Mouse (Mus musculus) right cerebral cortex, adult 18-20 months (tissue): ENCODE measurements at regions not wholly inside any gene's neighbourhood (a gene's known extent, or its start where the extent isn't known, plus 50 kb on each side); places are given as distances from the start of the nearest gene placed in this dataset.

ENCODE experiments used
- DNase-seq: peaks from one replicate; pipeline ENCODE4 v3.0.0; 2022; ENCODE audit warnings: mixed read lengths

- no peak for DNase-seq
Measured at GRCm38 (mm10) chr10:117443426-117444350, 63.9 kb upstream of the Cpsf6 start.

GRCm38 (mm10) chr10:117441979-117442803 is 62.4 kb upstream of the Cpsf6 start:
- DNase-seq = no peak

DNA sequence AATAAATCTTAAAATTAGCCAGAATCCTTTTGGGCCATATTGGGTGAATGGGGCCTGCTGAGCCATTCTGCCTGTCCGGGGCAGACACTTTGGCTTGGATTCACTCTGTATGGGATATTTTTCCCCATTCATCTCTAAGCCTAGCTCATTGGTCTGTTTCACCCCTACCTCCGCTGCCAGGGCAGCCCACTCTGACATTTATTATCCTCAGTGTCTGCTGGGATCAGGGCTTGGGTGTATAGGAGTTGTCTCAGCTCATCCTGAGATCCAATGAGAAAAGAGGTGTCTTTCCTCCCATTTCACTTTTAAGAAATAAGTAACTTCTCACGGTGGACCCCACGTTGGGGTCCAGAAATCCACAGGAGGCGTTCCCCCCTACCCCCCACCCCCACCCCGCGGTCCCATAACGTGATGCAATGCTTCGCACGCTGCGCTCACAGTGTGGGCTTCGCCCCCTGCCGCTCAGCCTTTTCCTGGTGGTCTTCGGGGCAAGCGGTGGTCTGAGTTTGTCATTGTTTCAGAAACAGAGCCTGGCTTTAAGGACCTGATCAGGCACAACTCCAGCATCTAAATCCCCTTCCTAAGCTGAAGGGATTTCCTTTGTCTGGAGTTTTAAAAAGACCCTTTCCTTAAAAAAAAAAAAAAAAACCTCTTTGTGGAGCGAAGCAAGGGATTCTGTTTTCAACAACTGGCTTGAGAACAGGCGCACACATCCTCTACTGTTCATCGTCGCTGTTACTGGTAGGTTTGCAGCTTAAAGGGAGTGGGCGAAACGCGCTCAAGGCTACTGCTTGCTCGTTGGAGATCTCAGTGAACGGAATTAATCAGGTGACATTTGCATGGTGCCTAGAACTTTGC is 61.5 kb upstream of the Cpsf6 start:
- DNase-seq = no peak

DNA sequence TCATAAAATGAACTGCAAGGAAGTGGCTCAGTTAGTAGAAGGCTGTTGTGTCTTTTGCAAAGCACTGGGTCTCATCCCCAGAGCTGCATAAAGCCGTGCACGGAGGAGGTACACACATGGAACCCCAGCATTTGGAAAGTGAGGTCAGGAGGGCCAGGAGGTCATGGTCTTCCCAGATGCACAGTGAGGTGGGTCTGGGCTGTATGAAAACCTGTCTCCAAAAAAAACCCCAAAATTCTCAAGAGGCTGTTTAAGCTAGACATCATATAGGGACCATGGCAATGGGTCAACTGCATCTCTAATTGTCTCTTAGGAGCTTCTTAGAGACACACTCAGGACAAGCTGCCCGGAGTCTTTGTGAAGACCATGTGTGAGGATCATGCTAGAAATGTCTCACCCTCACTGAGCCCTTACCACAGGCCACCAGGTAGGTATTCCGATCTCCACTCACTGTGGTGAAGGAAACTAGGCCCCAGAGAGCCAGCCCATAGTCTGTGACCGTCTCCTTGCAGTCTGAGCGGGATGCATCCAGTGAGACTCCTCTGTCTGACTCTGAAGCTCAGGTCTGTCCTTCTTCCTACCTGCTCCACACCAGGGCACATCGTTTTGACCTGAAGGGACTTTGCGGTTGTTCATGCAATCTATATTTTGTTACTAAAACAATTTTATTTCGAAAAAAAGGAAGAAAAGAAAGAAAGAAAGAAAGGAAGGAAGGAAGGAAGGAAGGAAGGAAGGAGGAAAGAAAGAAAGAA is 60.6 kb upstream of the Cpsf6 start:
- DNase-seq = no peak

DNA sequence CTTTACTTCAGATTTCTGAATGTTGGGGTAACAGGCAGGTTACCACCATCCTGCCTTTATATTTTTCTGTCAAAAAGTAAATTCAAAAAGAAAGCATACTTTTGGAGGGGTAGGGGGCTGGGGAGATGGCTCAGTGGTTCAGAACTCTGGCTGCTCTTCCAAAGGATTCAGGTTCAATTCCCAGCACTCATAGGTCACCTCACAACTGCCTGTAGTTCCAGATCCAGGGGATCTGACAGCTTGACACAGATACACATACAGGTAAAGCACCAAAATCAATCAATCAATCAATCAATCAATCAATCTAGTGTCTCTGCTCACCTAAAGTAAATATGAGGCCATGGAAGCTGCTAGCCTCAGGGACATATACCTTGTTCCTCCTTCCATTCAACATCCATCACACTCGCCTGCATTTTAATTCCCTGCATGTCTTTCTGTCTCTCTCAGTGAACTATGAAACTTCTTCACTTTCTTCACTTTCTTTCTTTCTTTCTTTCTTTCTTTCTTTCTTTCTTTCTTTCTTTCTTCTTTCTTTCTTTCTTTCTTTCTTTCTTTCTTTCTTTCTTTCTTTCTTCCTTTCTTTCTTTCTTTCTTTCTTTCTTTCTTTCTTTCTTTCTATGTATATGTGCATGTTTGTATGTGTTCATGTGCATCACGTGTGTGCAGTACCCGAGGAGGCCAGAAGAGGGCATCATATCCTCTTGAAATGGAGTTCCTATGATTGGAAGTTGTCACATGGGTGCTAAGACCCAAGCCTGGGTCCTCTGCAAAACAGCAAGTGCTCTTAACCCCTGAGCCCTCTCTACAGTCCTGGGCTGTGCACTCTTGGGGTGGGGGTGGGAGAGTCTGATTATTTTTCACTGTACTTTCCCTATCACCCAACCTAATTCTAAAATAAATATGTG is 59.6 kb upstream of the Cpsf6 start:
- DNase-seq = no peak

DNA sequence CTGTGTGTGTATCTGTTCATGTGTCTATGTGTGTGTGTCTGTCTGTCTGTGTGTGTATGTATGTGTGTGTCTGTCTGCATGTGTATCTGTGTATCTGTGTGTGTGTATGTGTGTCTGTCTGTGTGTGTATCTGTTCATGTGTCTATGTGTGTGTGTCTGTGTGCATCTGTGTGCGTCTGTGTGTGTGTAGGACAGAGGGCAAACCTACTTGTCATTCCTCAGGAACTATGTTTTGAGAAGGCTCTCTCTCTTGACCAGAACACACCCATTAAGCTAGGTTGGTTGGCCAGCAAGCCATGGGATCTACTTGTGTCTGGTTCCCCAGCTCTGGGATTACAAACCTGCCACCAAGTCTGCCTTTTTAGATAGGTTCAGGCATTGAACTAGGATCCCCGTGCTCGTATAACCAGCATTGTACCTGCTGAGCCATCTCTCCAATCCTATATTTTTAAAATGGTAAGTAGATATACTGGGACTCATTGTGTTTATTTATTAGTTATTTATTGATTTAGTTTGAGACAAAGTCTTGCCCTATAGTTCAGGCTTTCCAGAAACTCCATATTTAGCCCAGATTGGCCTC is 58.9 kb upstream of the Cpsf6 start:
- no peak for DNase-seq

DNA sequence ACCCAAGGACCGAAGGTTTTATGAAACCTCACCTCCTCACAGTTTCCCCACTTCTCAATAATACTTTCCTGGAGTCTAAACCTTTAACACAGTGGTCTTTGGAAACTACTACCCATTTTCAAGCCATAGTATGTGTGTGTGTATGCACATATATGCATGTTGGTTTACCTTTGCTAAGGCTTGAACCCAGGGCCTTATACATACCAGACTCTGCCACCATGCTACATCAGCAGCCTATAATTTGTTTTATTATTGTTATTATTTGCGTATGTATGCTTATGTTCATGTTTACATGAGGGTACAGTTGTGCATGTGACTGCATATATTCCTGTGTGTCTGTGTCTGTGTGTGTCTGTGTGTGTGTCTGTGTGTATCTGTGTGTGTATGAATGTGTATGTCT is 58.2 kb upstream of the Cpsf6 start:
- no peak for DNase-seq

DNA sequence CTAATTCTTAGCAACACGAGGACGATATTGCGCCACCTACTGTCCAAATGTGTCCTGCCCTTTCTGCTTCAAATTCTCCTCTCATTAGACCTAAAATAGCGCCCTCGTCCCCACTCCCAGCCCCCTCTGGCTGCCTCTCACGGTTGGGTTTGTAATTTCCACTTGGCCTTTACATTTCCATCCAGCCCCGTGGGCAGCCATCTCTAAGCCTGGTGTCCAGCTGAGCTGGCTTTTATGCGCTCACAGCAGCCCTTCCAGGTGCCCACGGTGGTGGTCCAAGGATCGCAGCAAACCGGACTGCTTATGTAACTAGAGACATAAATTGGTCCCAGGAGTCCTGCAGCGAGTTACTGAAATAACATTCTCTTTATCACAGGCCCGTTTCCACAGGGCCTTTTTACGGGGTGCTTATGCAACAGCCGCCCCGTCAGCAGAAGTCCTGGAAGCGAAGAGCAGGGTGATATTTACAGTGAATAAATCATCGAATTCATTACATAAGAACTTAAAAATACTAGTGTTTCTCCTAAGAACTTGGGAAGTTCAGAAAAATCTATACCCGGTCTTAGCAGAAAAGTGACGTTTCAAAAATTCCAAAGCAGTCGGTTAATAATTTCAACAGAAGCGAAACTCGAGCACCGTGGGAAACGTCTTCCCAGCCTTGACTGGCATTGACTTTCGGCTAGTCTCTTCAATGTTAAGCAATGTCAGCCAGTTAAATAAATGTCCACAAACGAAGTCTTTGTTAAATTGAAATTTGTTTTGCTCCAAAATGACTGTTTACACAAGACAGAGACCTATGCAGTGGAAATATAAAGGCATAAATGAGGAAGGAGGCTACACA is 57.3 kb upstream of the Cpsf6 start:
- DNase-seq = peak; percentile 59

- no peak for DNase-seq
Measured at GRCm38 (mm10) chr10:117436308-117436874, 56.6 kb upstream of the Cpsf6 start.

DNA sequence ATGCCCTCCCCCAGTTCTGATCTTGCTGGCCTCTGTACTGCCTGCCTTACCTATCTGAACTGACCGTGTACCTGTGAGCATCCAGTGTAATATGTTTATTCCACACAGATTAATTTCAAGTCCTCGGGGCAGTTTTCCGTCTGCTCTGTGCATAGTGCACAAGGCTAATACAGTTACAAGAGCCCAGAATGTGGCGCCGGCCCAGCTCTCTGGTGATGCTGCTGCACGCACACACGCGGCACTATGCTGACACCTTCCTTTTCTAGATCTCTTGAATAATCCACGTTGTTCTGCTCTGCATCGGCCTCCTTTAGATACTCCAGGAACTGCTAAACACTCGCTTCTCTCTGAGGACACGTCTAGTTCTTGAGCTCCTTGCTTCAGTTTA is 55.9 kb upstream of the Cpsf6 start:
- DNase-seq = no peak

DNA sequence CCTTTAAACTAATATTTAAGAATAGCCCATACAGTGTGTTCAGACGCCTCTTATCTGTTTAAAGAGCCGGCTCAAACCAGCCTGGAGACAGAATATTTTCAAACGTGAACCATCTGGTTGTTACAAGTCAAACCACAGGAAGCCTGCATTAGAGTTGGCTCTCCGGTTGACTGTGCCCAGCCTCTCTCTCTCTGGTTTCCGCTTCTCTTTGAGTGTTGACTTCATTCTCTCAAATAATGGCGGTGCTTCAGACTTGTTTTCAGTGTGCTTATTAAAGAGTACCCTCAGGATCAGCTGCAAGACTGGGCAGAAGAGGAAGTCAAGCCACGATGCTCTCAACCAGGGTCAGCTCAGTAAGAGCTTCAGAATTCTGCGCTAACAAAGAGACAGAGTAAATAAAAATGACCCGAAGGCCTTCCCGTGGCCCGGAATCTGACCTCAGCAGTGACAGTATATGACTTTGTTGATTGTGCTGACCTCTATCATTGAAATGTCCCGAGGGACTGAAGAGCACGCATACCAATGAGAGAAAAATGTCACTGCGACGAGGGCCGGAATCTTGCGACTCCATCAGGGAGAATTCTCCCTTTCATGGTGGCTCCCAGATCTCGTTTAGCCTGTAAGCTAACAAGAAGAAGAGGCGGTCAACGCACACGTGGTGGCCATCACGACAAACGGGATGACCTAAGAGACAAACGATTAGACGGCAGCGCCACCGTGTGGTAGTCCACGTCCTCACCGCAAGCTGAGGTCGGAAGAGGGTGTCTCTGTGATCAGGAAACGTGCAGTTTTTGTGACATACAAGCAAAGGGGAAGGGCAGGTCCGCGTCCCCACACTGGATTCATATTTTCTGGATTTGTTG is 55.3 kb upstream of the Cpsf6 start:
- DNase-seq = peak; percentile 84

GRCm38 (mm10) chr10:117434293-117434842 is 54.6 kb upstream of the Cpsf6 start:
- DNase-seq = no peak

DNA sequence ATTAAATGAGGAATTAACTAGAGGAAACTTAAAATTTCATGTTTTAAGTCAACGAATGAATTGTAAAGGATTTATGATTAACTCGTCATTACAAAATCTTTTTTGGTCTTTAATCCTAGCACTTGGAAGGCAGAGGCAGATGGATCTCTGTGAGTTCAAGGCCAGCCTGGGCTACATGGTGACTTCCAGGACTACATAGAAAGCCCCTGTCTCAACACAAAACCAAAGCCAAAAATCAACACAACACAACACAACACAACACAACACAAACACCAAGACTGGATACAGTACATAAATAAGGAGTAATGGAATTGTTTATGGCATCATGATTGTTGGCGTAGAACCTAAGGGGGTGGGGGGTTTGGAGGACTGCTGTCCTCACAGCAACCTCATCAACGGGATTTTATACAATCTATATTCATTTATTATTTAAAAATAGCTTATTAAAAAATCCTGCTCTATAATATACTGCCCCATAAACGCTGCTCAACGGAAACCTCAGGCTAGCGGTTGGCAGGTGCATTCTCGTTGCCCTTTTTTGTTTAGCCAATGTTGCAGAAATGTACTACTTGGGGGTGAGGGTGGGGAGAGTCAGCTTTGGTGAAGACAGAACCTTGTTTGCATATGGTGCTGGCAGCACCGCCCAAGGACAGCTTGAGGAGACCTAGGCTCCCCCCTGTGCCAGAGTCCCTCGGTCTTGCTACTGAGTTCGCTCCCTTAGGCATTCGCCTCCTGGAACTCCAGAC is 53.9 kb upstream of the Cpsf6 start:
- DNase-seq = no peak

GRCm38 (mm10) chr10:117432871-117433546 is 53.2 kb upstream of the Cpsf6 start:
- no peak for DNase-seq

DNA sequence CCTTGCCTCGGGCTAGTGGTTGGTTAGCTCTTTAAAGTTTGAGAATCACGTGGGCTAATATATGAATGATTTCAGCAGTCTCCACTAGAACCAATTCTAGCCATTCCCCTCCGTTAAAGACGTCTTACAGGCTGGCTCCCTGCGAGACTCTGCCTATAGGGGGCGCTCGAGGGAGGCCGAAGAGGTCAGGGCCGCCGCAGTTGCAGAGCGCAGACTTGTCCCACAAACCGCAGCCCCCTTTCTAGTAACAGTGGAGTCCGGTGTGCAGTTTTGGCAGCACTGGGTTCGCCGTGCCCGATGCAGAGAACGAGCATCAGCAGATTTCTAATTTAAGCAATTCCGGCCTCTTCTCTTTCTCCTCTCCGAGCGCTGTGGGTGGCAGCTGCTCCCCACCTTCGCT is 52.6 kb upstream of the Cpsf6 start:
- peak; percentile 58 for DNase-seq

DNA sequence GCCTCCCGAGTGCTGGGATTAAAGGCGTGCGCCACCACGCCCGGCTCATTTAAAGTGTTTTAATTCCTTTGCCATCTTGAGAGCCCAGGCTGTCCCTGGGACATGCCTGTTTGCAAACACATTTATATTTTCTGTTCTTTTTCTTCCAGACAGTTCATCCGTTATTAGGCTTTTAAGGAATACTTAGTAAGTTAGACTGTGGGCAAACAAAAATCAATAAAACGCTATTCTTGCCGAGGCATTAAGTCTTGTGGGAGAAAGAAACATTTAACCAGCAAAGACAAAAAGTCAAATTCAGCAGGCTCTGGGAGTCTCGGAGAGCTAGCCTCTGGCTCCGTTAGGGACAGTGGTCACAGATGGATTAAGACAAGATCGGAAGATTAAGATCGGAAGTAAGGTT is 52.0 kb upstream of the Cpsf6 start:
- no peak for DNase-seq
